Mouse (Mus musculus) bone marrow macrophage, adult 2 months (primary cell): ENCODE measurements around the gene Fbln2.

Experiments used
- CTCF ChIP-seq: IDR thresholded peaks from 2 replicates; pipeline ENCODE4 v1.5.1; 2012; ENCODE audit warnings: low read depth, mild to moderate bottlenecking, low read length, moderate library complexity
- POLR2A ChIP-seq: IDR thresholded peaks from 2 replicates; pipeline ENCODE4 v1.6.1; 2012; ENCODE audit warnings: mild to moderate bottlenecking, low read depth, low read length, borderline replicate concordance

DNA sequence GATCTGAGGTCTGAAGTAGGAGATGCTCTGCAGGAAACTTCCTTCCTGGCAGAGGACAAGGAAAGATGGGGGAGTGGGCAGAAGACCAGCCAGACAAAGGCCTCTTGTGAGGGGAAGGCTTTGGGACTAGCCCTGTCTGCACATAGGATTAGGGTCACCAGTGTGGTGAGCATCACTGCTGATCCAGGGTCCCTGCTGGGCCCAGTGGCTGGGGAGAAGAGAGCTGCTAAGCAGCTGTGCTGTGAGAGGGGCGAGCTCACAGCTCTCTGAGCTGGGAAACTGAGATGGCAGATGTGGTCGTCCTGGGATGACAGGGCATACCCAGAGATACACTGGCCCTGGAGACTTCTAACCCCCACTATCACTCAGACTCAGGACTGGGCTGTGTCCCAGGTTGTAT lies 20.8 kb upstream of the Fbln2 start:
- TF ChIP-seq POLR2A (no peak), CTCF (no peak)
